Mouse (Mus musculus): Measurements from ENCODE around the gene Dera. TPM values are rescaled to one million over a fixed set of nuclear protein-coding genes. Genes with fewer than 3 reads are reported as not detected.

The Dera gene
- polyA plus RNA-seq, 1 experiment = 27.7 TPM

- H3K4me3 ChIP-seq (ENCODE audit: control insufficient read depth, insufficient read depth, low read length) = no peak overlapping the region
- no peaks in the 10 kb centered on the region for H3K27me3 ChIP-seq (ENCODE audit: control insufficient read depth, insufficient read depth, low read length)
- H3K36me3 ChIP-seq (ENCODE audit: control insufficient read depth, insufficient read depth, low read length) = peaks cover 22% of the 10 kb centered on the region
- WGBS = 95% methylated on average over 7 of the region's 7 CpGs
- no peak for TF ChIP-seq CTCF (IDR thresholded peaks at IDR 0.05; ENCODE audit: borderline replicate concordance, control insufficient read depth, extremely low read depth, insufficient read depth, low read length, poor library complexity)
- TF ChIP-seq POLR2A (IDR thresholded peaks at IDR 0.05; ENCODE audit: control insufficient read depth, extremely low read depth, insufficient read depth, low read length, poor library complexity) = no peak
- no peak overlapping the region for H3K27ac ChIP-seq (ENCODE audit: control insufficient read depth, insufficient read depth, low read length)
- DNase-seq = no peak
- H3K4me1 ChIP-seq (replicated peaks; ENCODE audit: control insufficient read depth, insufficient read depth, low read length) = no peaks in the 10 kb centered on the region
Observed at GRCm38 (mm10) chr6:137783899-137784637, 29.7 kb downstream of the Dera start.

- H3K4me3 ChIP-seq (ENCODE audit: control insufficient read depth, insufficient read depth, low read length) = no peak overlapping the region
- H3K27me3 ChIP-seq (ENCODE audit: control insufficient read depth, insufficient read depth, low read length) = no peaks in the 10 kb centered on the region
- H3K4me1 ChIP-seq (replicated peaks; ENCODE audit: control insufficient read depth, insufficient read depth, low read length) = no peaks in the 10 kb centered on the region
- no peak for TF ChIP-seq CTCF (IDR thresholded peaks at IDR 0.05; ENCODE audit: borderline replicate concordance, control insufficient read depth, extremely low read depth, insufficient read depth, low read length, poor library complexity)
- no peak for TF ChIP-seq POLR2A (IDR thresholded peaks at IDR 0.05; ENCODE audit: control insufficient read depth, extremely low read depth, insufficient read depth, low read length, poor library complexity)
- DNase-seq = no peak
- 69% methylated on average over 9 of the region's 9 CpGs for WGBS
- H3K27ac ChIP-seq (ENCODE audit: control insufficient read depth, insufficient read depth, low read length) = no peak overlapping the region
- peaks cover 9% of the 10 kb centered on the region for H3K36me3 ChIP-seq (ENCODE audit: control insufficient read depth, insufficient read depth, low read length)
Observed at GRCm38 (mm10) chr6:137788976-137789590, 34.7 kb downstream of the Dera start.

DNA sequence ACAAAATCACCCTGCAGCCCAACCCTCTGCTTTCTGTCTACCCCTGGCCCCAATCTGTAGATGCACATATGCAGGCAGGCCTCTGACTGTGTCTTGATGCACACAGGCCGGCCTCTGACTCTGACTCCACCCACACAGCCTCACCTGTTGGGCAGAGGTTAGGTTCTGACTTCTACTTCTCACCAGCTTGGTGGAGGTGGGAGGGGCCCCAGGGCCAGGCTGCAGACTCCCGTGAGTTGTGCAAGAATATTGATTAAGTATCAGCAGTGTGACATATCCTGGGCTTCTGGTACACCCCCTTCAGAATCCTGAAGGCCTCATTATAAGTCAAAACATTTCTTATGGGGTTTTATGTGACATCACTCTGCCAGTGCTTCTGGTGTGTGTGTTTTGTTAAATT, 35.3 kb downstream of the Dera start:
- no peak for DNase-seq
- peaks cover 8% of the 10 kb centered on the region for H3K36me3 ChIP-seq (ENCODE audit: control insufficient read depth, insufficient read depth, low read length)
- H3K4me3 ChIP-seq (ENCODE audit: control insufficient read depth, insufficient read depth, low read length) = no peak overlapping the region
- no peak for TF ChIP-seq POLR2A (IDR thresholded peaks at IDR 0.05; ENCODE audit: control insufficient read depth, extremely low read depth, insufficient read depth, low read length, poor library complexity)
- TF ChIP-seq CTCF (IDR thresholded peaks at IDR 0.05; ENCODE audit: borderline replicate concordance, control insufficient read depth, extremely low read depth, insufficient read depth, low read length, poor library complexity) = no peak
- no peaks in the 10 kb centered on the region for H3K27me3 ChIP-seq (ENCODE audit: control insufficient read depth, insufficient read depth, low read length)
- no peak overlapping the region for H3K27ac ChIP-seq (ENCODE audit: control insufficient read depth, insufficient read depth, low read length)
- WGBS = 94% methylated on average over 2 of the region's 2 CpGs
- H3K4me1 ChIP-seq (replicated peaks; ENCODE audit: control insufficient read depth, insufficient read depth, low read length) = no peaks in the 10 kb centered on the region

GRCm38 (mm10) chr6:137795494-137795893, 41.1 kb downstream of the Dera start:
- TF ChIP-seq CTCF (IDR thresholded peaks at IDR 0.05; ENCODE audit: borderline replicate concordance, control insufficient read depth, extremely low read depth, insufficient read depth, low read length, poor library complexity) (no peak), POLR2A (IDR thresholded peaks at IDR 0.05; ENCODE audit: control insufficient read depth, extremely low read depth, insufficient read depth, low read length, poor library complexity) (no peak)
- Histone ChIP-seq H3K36me3 (ENCODE audit: control insufficient read depth, insufficient read depth, low read length) (peaks cover 19% of the 10 kb centered on the region), H3K27ac (ENCODE audit: control insufficient read depth, insufficient read depth, low read length) (no peak overlapping the region), H3K27me3 (ENCODE audit: control insufficient read depth, insufficient read depth, low read length) (no peaks in the 10 kb centered on the region), H3K4me3 (ENCODE audit: control insufficient read depth, insufficient read depth, low read length) (no peak overlapping the region), H3K4me1 (replicated peaks; ENCODE audit: control insufficient read depth, insufficient read depth, low read length) (no peaks in the 10 kb centered on the region)
- WGBS = 23% methylated on average over 2 of the region's 2 CpGs
- no peak for DNase-seq

DNA sequence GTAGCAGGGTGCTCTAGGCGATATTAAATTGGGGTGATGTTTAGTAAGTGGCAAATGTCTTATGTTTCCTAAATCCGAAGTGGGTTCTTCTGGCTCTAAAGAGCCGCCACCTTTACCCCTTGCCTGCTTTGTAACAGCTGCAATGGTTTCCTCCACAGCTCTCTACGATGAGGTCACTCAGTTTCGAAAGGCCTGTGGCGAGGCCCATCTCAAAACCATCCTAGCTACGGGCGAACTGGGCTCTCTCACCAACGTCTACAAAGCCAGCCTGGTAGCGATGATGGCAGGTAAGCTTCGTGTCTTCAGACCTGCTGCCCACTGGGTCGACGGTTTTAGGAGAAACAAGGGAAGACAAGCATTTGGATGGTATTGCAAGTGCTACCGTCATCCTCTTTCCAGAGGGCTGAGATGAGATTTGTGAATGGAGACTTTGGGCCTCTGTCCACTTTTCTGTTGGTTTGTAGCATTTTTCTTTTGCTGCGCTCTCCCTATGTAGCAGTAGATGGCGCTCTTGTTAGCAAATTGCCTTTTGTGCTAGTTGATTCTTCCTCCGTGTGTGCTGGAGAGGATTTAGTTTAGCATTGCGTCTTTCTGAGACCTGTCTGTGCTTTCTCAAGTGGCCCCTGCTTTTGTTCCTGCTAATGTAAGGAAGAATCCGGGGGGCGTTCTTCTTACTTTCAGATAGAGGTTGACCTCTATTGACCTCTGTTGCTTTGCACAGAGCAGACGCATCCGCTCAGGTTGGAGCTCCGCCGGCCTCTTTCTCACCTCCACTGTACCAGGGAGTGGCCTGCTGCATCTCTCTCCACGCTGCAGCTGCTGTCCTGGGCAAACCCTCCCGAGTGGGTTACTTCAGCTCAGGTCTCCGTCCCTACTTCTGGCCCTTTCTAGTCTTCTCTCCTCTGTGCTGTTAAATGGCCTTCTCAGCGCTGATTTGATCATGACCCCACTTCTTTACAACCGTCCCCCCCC, 42.5 kb downstream of the Dera start:
- Histone ChIP-seq H3K36me3 (ENCODE audit: control insufficient read depth, insufficient read depth, low read length) (peaks cover 19% of the 10 kb centered on the region), H3K4me1 (replicated peaks; ENCODE audit: control insufficient read depth, insufficient read depth, low read length) (no peaks in the 10 kb centered on the region), H3K27ac (ENCODE audit: control insufficient read depth, insufficient read depth, low read length) (no peak overlapping the region), H3K4me3 (ENCODE audit: control insufficient read depth, insufficient read depth, low read length) (no peak overlapping the region), H3K27me3 (ENCODE audit: control insufficient read depth, insufficient read depth, low read length) (no peaks in the 10 kb centered on the region)
- TF ChIP-seq POLR2A (IDR thresholded peaks at IDR 0.05; ENCODE audit: control insufficient read depth, extremely low read depth, insufficient read depth, low read length, poor library complexity) (no peak), CTCF (IDR thresholded peaks at IDR 0.05; ENCODE audit: borderline replicate concordance, control insufficient read depth, extremely low read depth, insufficient read depth, low read length, poor library complexity) (no peak)
- 93% methylated on average over 29 of the region's 29 CpGs for WGBS
- no peak for DNase-seq

DNA sequence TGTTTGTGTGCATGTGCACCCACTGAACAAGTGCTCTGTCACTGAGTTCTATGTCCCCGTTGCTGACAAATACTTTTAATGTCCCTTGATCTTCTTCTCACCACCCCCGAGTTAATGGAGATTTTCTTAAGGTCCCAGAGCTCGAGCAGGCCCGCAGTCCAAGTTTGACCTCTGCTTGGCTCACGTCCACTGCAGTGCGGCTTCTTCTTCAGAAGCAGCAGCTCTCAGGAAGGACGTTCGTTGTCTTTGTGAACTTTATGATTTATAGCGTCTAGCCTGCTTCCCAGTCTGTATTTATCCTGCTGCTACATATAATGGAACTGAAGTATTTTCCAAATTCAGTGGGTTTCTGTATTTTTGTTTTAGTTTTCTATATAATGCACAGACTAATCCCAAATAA, 44.9 kb downstream of the Dera start:
- 98% methylated on average over 9 of the region's 9 CpGs for WGBS
- H3K27me3 ChIP-seq (ENCODE audit: control insufficient read depth, insufficient read depth, low read length) = no peaks in the 10 kb centered on the region
- no peak for DNase-seq
- no peak for TF ChIP-seq CTCF (IDR thresholded peaks at IDR 0.05; ENCODE audit: borderline replicate concordance, control insufficient read depth, extremely low read depth, insufficient read depth, low read length, poor library complexity)
- no peak for TF ChIP-seq POLR2A (IDR thresholded peaks at IDR 0.05; ENCODE audit: control insufficient read depth, extremely low read depth, insufficient read depth, low read length, poor library complexity)
- H3K27ac ChIP-seq (ENCODE audit: control insufficient read depth, insufficient read depth, low read length) = no peak overlapping the region
- H3K36me3 ChIP-seq (ENCODE audit: control insufficient read depth, insufficient read depth, low read length) = peaks cover 19% of the 10 kb centered on the region
- H3K4me1 ChIP-seq (replicated peaks; ENCODE audit: control insufficient read depth, insufficient read depth, low read length) = no peaks in the 10 kb centered on the region
- no peak overlapping the region for H3K4me3 ChIP-seq (ENCODE audit: control insufficient read depth, insufficient read depth, low read length)

All from thymus, adult 2 months (tissue).